Mouse (Mus musculus): ENCODE results near the gene Ddi2. TPM values are rescaled to one million over a fixed set of nuclear protein-coding genes. Genes with fewer than 3 reads are reported as not detected.

The Ddi2 gene
- polyA plus RNA-seq, 1 experiment from 2014 or later: 22.4 TPM

- Histone ChIP-seq H3K4me2 (ENCODE audit: low read depth, severe bottlenecking) (no peak overlapping the region), H3K4me1 (ENCODE audit: control insufficient read depth, insufficient read depth, low read length) (no peaks in the 10 kb centered on the region), H3K4me3 (ENCODE audit: low read depth, low read length) (no peak overlapping the region), H3K9ac (ENCODE audit: low read length) (no peak overlapping the region), H3K9me3 (ENCODE audit: control insufficient read depth, low read length) (no peaks in the 10 kb centered on the region), H3K27ac (replicated peaks; ENCODE audit: low read depth, low read length) (no peak overlapping the region), H3K36me3 (ENCODE audit: control insufficient read depth, insufficient read depth, low read length) (0 out of 2 replicates have a peak, but pooled peaks cover 4% of the 10 kb centered on the region), H3K27me3 (ENCODE audit: control insufficient read depth, insufficient read depth, low read length) (no peaks in the 10 kb centered on the region)
- WGBS: 86% methylated on average over 12 of the region's 12 CpGs
- ATAC-seq (ENCODE audit: insufficient number of reproducible peaks, low FRiP score, low TSS enrichment, low read depth) (no peak), DNase-seq (ENCODE audit: low spot score) (no peak)
Measured at GRCm38 (mm10) chr4:141655908-141656608, 67.2 kb downstream of the Ddi2 start.

- ATAC-seq (ENCODE audit: insufficient number of reproducible peaks, low FRiP score, low TSS enrichment, low read depth): no peak
- peaks cover 4% of the 10 kb centered on the region; the same call in 1 of the 2 replicates for H3K36me3 ChIP-seq (ENCODE audit: control insufficient read depth, insufficient read depth, low read length)
Measured at GRCm38 (mm10) chr4:141654509-141654908, 68.7 kb downstream of the Ddi2 start.

DNA sequence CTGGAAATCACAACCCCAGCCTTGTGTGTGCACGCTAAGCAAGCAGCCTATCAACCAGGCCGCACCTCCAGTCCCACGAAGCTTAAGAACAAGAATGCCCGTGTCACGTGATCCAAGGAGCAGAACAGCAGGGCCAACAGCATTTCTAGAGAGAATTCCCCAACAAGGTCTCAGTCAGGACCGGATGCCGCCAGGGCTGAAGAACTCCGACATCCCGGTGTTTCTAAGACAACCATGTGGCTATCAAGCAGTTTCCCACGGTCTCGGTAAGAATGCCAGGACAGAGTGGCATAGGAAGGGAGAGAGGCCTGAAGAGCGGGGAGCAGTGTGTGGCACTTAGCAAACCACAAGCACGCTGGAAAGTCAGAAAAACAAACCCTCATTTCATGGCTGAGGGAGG, 69.4 kb downstream of the Ddi2 start:
- WGBS: 93% methylated on average over 13 of the region's 13 CpGs
- ATAC-seq (ENCODE audit: insufficient number of reproducible peaks, low FRiP score, low TSS enrichment, low read depth): no peak
- Histone ChIP-seq H3K4me3 (ENCODE audit: low read depth, low read length) (no peak overlapping the region), H3K9ac (ENCODE audit: low read length) (no peak overlapping the region), H3K4me2 (ENCODE audit: low read depth, severe bottlenecking) (no peak overlapping the region), H3K36me3 (ENCODE audit: control insufficient read depth, insufficient read depth, low read length) (peaks cover 4% of the 10 kb centered on the region; the same call in 1 of the 2 replicates), H3K27me3 (ENCODE audit: control insufficient read depth, insufficient read depth, low read length) (no peaks in the 10 kb centered on the region), H3K27ac (replicated peaks; ENCODE audit: low read depth, low read length) (no peak overlapping the region), H3K9me3 (ENCODE audit: control insufficient read depth, low read length) (no peaks in the 10 kb centered on the region), H3K4me1 (ENCODE audit: control insufficient read depth, insufficient read depth, low read length) (no peaks in the 10 kb centered on the region)
- DNase-seq (ENCODE audit: low spot score): no peak

More at GRCm38 (mm10) chr4:141654509-141654908, 68.7 kb downstream of the Ddi2 start:
- 85% methylated on average over 6 of the region's 6 CpGs for WGBS
- Histone ChIP-seq H3K9me3 (ENCODE audit: control insufficient read depth, low read length) (no peaks in the 10 kb centered on the region), H3K9ac (ENCODE audit: low read length) (no peak overlapping the region), H3K4me3 (ENCODE audit: low read depth, low read length) (no peak overlapping the region), H3K27me3 (ENCODE audit: control insufficient read depth, insufficient read depth, low read length) (no peaks in the 10 kb centered on the region), H3K4me1 (ENCODE audit: control insufficient read depth, insufficient read depth, low read length) (no peaks in the 10 kb centered on the region), H3K27ac (replicated peaks; ENCODE audit: low read depth, low read length) (no peak overlapping the region), H3K4me2 (ENCODE audit: low read depth, severe bottlenecking) (no peak overlapping the region)
- no peak for DNase-seq (ENCODE audit: low spot score)

- Histone ChIP-seq H3K4me3 (ENCODE audit: low read depth, low read length) (no peak overlapping the region), H3K4me2 (ENCODE audit: low read depth, severe bottlenecking) (no peak overlapping the region), H3K9ac (ENCODE audit: low read length) (no peak overlapping the region), H3K9me3 (ENCODE audit: control insufficient read depth, low read length) (no peaks in the 10 kb centered on the region), H3K27ac (replicated peaks; ENCODE audit: low read depth, low read length) (no peak overlapping the region), H3K27me3 (ENCODE audit: control insufficient read depth, insufficient read depth, low read length) (no peaks in the 10 kb centered on the region), H3K4me1 (ENCODE audit: control insufficient read depth, insufficient read depth, low read length) (no peaks in the 10 kb centered on the region), H3K36me3 (ENCODE audit: control insufficient read depth, insufficient read depth, low read length) (peaks cover 4% of the 10 kb centered on the region; the same call in 1 of the 2 replicates)
- WGBS: 90% methylated on average over 8 of the region's 8 CpGs
- DNase-seq (ENCODE audit: low spot score) (no peak), ATAC-seq (ENCODE audit: insufficient number of reproducible peaks, low FRiP score, low TSS enrichment, low read depth) (no peak)
Measured at GRCm38 (mm10) chr4:141653044-141653443, 70.2 kb downstream of the Ddi2 start.

GRCm38 (mm10) chr4:141651944-141652343, 71.3 kb downstream of the Ddi2 start:
- Histone ChIP-seq H3K27ac (replicated peaks; ENCODE audit: low read depth, low read length) (no peak overlapping the region), H3K27me3 (ENCODE audit: control insufficient read depth, insufficient read depth, low read length) (no peaks in the 10 kb centered on the region), H3K4me2 (ENCODE audit: low read depth, severe bottlenecking) (no peak overlapping the region), H3K9me3 (ENCODE audit: control insufficient read depth, low read length) (no peaks in the 10 kb centered on the region), H3K9ac (ENCODE audit: low read length) (no peak overlapping the region), H3K4me1 (ENCODE audit: control insufficient read depth, insufficient read depth, low read length) (no peaks in the 10 kb centered on the region), H3K36me3 (ENCODE audit: control insufficient read depth, insufficient read depth, low read length) (peaks cover 4% of the 10 kb centered on the region; the same call in 1 of the 2 replicates), H3K4me3 (ENCODE audit: low read depth, low read length) (no peak overlapping the region)
- no peak for DNase-seq (ENCODE audit: low spot score)
- 90% methylated on average over 10 of the region's 10 CpGs for WGBS
- no peak for ATAC-seq (ENCODE audit: insufficient number of reproducible peaks, low FRiP score, low TSS enrichment, low read depth)

GRCm38 (mm10) chr4:141651286-141651685, 71.9 kb downstream of the Ddi2 start:
- Histone ChIP-seq H3K4me2 (ENCODE audit: low read depth, severe bottlenecking) (no peak overlapping the region), H3K27ac (replicated peaks; ENCODE audit: low read depth, low read length) (no peak overlapping the region), H3K9me3 (ENCODE audit: control insufficient read depth, low read length) (no peaks in the 10 kb centered on the region), H3K9ac (ENCODE audit: low read length) (no peak overlapping the region), H3K4me3 (ENCODE audit: low read depth, low read length) (no peak overlapping the region), H3K36me3 (ENCODE audit: control insufficient read depth, insufficient read depth, low read length) (peaks cover 4% of the 10 kb centered on the region; the same call in 1 of the 2 replicates), H3K27me3 (ENCODE audit: control insufficient read depth, insufficient read depth, low read length) (no peaks in the 10 kb centered on the region), H3K4me1 (ENCODE audit: control insufficient read depth, insufficient read depth, low read length) (no peaks in the 10 kb centered on the region)
- WGBS: 89% methylated on average over 6 of the region's 6 CpGs
- ATAC-seq (ENCODE audit: insufficient number of reproducible peaks, low FRiP score, low TSS enrichment, low read depth) (no peak), DNase-seq (ENCODE audit: low spot score) (no peak)

- H3K4me2 ChIP-seq (ENCODE audit: low read depth, severe bottlenecking): no peak overlapping the region
- DNase-seq (ENCODE audit: low spot score) (peak; percentile 30), ATAC-seq (ENCODE audit: insufficient number of reproducible peaks, low FRiP score, low TSS enrichment, low read depth) (no peak)
- peaks cover 4% of the 10 kb centered on the region; the same call in 1 of the 2 replicates for H3K36me3 ChIP-seq (ENCODE audit: control insufficient read depth, insufficient read depth, low read length)
- 0 out of 2 replicates have a peak overlapping the region, but pooled peaks have one; percentile 12 for H3K27ac ChIP-seq (replicated peaks; ENCODE audit: low read depth, low read length)
- H3K9ac ChIP-seq (ENCODE audit: low read length): no peak overlapping the region
- H3K4me1 ChIP-seq (ENCODE audit: control insufficient read depth, insufficient read depth, low read length): no peaks in the 10 kb centered on the region
- H3K4me3 ChIP-seq (ENCODE audit: low read depth, low read length): no peak overlapping the region
- no peaks in the 10 kb centered on the region for H3K9me3 ChIP-seq (ENCODE audit: control insufficient read depth, low read length)
- 77% methylated on average over 6 of the region's 6 CpGs for WGBS
- H3K27me3 ChIP-seq (ENCODE audit: control insufficient read depth, insufficient read depth, low read length): no peaks in the 10 kb centered on the region
Measured at GRCm38 (mm10) chr4:141649244-141649643, 74.0 kb downstream of the Ddi2 start.

DNA sequence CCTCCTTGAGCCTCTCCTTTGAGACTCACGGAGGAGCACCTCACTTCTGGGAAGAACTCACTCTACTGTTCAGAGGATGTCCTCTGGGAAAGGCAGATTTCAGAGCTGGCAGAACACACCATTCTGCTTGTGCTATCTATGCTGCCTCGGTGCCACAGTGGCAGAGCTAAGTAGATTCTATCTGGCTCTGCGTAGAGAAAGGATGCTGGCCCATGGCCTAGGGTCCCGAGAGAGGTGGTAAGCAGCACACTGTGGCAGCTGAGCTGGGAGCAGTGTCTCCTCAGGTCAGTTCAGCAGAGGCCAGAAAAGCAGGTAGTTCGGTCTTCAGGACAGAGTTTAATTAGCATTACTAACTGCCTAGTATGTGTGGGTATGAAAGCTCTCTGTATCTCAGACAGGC, 75.0 kb downstream of the Ddi2 start:
- DNase-seq (ENCODE audit: low spot score) (no peak), ATAC-seq (ENCODE audit: insufficient number of reproducible peaks, low FRiP score, low TSS enrichment, low read depth) (no peak)
- H3K36me3 ChIP-seq (ENCODE audit: control insufficient read depth, insufficient read depth, low read length): peaks cover 4% of the 10 kb centered on the region; the same call in 1 of the 2 replicates
- H3K9me3 ChIP-seq (ENCODE audit: control insufficient read depth, low read length): no peaks in the 10 kb centered on the region
- H3K27me3 ChIP-seq (ENCODE audit: control insufficient read depth, insufficient read depth, low read length): no peaks in the 10 kb centered on the region
- no peak overlapping the region for H3K4me3 ChIP-seq (ENCODE audit: low read depth, low read length)
- H3K4me1 ChIP-seq (ENCODE audit: control insufficient read depth, insufficient read depth, low read length): no peaks in the 10 kb centered on the region
- no peak overlapping the region for H3K27ac ChIP-seq (replicated peaks; ENCODE audit: low read depth, low read length)
- no peak overlapping the region for H3K4me2 ChIP-seq (ENCODE audit: low read depth, severe bottlenecking)
- H3K9ac ChIP-seq (ENCODE audit: low read length): no peak overlapping the region
- WGBS: 93% methylated on average over 5 of the region's 5 CpGs

Measured in limb, embryonic 11.5 days (tissue).